Mouse (Mus musculus) 3T3-L1 (cell line): ENCODE measurements around the gene Nol4l.
"Not testable (repeated sequence)": the region's sequence is repeated elsewhere in the genome, so short reads cannot be mapped to it uniquely, and the experiment has no call there.

ENCODE experiments used
- DNase-seq: peaks from one replicate; pipeline ENCODE4 v3.0.0-alpha.2; 2015; ENCODE audit warnings: low read depth, low spot score

Gene Nol4l

GRCm38 (mm10) chr2:153417841-153418240 is 111.9 kb downstream of the Nol4l start:
- no peak for DNase-seq

GRCm38 (mm10) chr2:153414607-153415006 is 115.2 kb downstream of the Nol4l start:
- DNase-seq = peak; percentile 66

- no peak for DNase-seq
Observed at GRCm38 (mm10) chr2:153412563-153412962, 117.2 kb downstream of the Nol4l start.

GRCm38 (mm10) chr2:153411557-153411956 is 118.2 kb downstream of the Nol4l start:
- DNase-seq = no peak

- no peak for DNase-seq
Observed at GRCm38 (mm10) chr2:153408971-153409370, 120.8 kb downstream of the Nol4l start.

- DNase-seq = no peak
Observed at GRCm38 (mm10) chr2:153406882-153407281, 122.9 kb downstream of the Nol4l start.

GRCm38 (mm10) chr2:153404882-153405281 is 124.9 kb downstream of the Nol4l start:
- no peak for DNase-seq

- DNase-seq = no peak
Observed at GRCm38 (mm10) chr2:153404062-153404461, 125.7 kb downstream of the Nol4l start.

GRCm38 (mm10) chr2:153399166-153399565 is 130.6 kb downstream of the Nol4l start:
- no peak for DNase-seq

GRCm38 (mm10) chr2:153397790-153398515 is 131.8 kb downstream of the Nol4l start:
- no peak for DNase-seq

- peak; percentile 11 for DNase-seq
Observed at GRCm38 (mm10) chr2:153393045-153393444, 136.7 kb downstream of the Nol4l start.

GRCm38 (mm10) chr2:153389831-153390230 is 139.9 kb downstream of the Nol4l start:
- no peak for DNase-seq

GRCm38 (mm10) chr2:153380479-153380878 is 149.3 kb downstream of the Nol4l start:
- no peak for DNase-seq

- DNase-seq = no peak
Observed at GRCm38 (mm10) chr2:153375380-153375779, 154.4 kb downstream of the Nol4l start.

GRCm38 (mm10) chr2:153370871-153371270 is 158.9 kb downstream of the Nol4l start:
- DNase-seq = no peak

- not testable (repeated sequence) for DNase-seq
Observed at GRCm38 (mm10) chr2:153364531-153364930, 165.2 kb downstream of the Nol4l start.

- DNase-seq = no peak
Observed at GRCm38 (mm10) chr2:153361101-153361710, 168.6 kb downstream of the Nol4l start.
